Mouse (Mus musculus) Patski (cell line): Measurements from ENCODE around the gene Sptb. TPM values are rescaled to one million over a fixed set of nuclear protein-coding genes. Genes with fewer than 3 reads are reported as not detected.
A peak's percentile ranks its signal among the peaks of the same experiment; 100 is the strongest.

Experiments
- ATAC-seq: fragments of 100-300 bp; one replicate; pipeline ENCODE4 v1.8.0; 2021
- CTCF ChIA-PET: fragments of 350-600 bp; sonication (Branson Sonifier 250); formaldehyde crosslinking; loops from one replicate; lab custom pipeline; 2022; ENCODE audit warnings: inconsistent platforms; lab: Charles Lee
- POLR2A ChIA-PET: fragments of 350-600 bp; sonication (Branson Sonifier 250); formaldehyde crosslinking; loops from one replicate; lab custom pipeline; 2022; ENCODE audit warnings: antibody characterized with exemption, inconsistent platforms; lab: Charles Lee
- DNase-seq: peaks from one replicate; pipeline ENCODE4 v3.0.0-alpha.2; 2011; ENCODE audit warnings: low read depth, low spot score
- H3K27me3 ChIP-seq: fragments of 371-371 bp; one replicate; pipeline ENCODE4 v1.5.1; 2021
- CTCF ChIP-seq: fragments of 100-300 bp; IDR thresholded peaks from one replicate; pipeline ENCODE4 v1.5.1; 2021
- in situ Hi-C: fragments of 300-500 bp; cut with MboI; formaldehyde crosslinking; loops from 3 replicates; pipeline ENCODE4 v1.11.1; 2018; ENCODE audit warnings: low pct_unique_long_range_greater_than_20kb, mixed read lengths
- polyA plus RNA-seq: library from polyadenylated mRNA; unstranded; gene quantifications from one replicate; pipeline ENCODE4 v1.2.3, GENCODE M21; 2021

Gene Sptb
- 0.81 TPM for polyA plus RNA-seq

- CTCF ChIA-PET = no interaction called here
These were observed at the start of gene Sptb for GRCm38 (mm10) chr12:76710351-76711100. TSS of gene Sptb (minus strand) at chr12:76710547.

GRCm38 (mm10) chr12:76752652-76753318 is 42.4 kb upstream of the Sptb start:
- no peak for DNase-seq
- ChIA-PET POLR2A (interaction anchor here (0.9 kb wide), 1 partner anchor 10 kb away, joined by 3 read pairs; no protein-coding TSS in a partner anchor), CTCF (interaction anchor here (0.8 to 1.3 kb wide), 7 partner anchors 9 to 103 kb away, joined by 3 to 5 read pairs (median 4); partner anchors contain the start of genes Churc1 and Fntb)
- peaks cover 4% of the 10 kb centered on the region for H3K27me3 ChIP-seq
- in situ Hi-C loops = no loop called here
- no peak for ATAC-seq
- TF ChIP-seq CTCF = peak; percentile 59

More at GRCm38 (mm10) chr12:76710351-76711100, at the start of gene Sptb:
- peak; percentile 33 for ATAC-seq
- in situ Hi-C loops = no loop called here
- peaks cover 49% of the 10 kb centered on the region for H3K27me3 ChIP-seq
- TF ChIP-seq CTCF = no peak
- POLR2A ChIA-PET = interaction anchor here (0.6 kb wide), 1 partner anchor 202 kb away, joined by 4 read pairs; no protein-coding TSS in a partner anchor
- no peak for DNase-seq

- POLR2A ChIA-PET = no interaction called here
- TF ChIP-seq CTCF = no peak
- ATAC-seq = no peak
- in situ Hi-C loops = no loop called here
- CTCF ChIA-PET = interaction anchor here (1.2 kb wide), 1 partner anchor 12 kb away, joined by 3 read pairs; no protein-coding TSS in a partner anchor
- peaks cover 4% of the 10 kb centered on the region for H3K27me3 ChIP-seq
- DNase-seq = no peak
These were observed 40.6 kb upstream of the Sptb start for GRCm38 (mm10) chr12:76750866-76751459.

- POLR2A ChIA-PET = no interaction called here
- in situ Hi-C loops = no loop called here
- H3K27me3 ChIP-seq = peaks cover 3% of the 10 kb centered on the region
- CTCF ChIA-PET = no interaction called here
- no peak for DNase-seq
- ATAC-seq = no peak
- TF ChIP-seq CTCF = no peak
These were observed 17.6 kb upstream of the Sptb start for GRCm38 (mm10) chr12:76727955-76728354.

- in situ Hi-C loops = loop anchor here (5.0 kb wide), 1 partner anchor 240 kb away; no protein-coding TSS in a partner anchor
- peaks cover 3% of the 10 kb centered on the region for H3K27me3 ChIP-seq
- ChIA-PET CTCF (interaction anchor here (1.7 kb wide), 1 partner anchor 28 kb away, joined by 3 read pairs; no protein-coding TSS in a partner anchor), POLR2A (no interaction called here)
- DNase-seq = no peak
- no peak for TF ChIP-seq CTCF
- no peak for ATAC-seq
These were observed 11.7 kb upstream of the Sptb start for GRCm38 (mm10) chr12:76722026-76722425.

GRCm38 (mm10) chr12:76720572-76720971 is 10.2 kb upstream of the Sptb start:
- peaks cover 3% of the 10 kb centered on the region for H3K27me3 ChIP-seq
- DNase-seq = no peak
- in situ Hi-C loops = loop anchor here (5.0 kb wide), 1 partner anchor 238 kb away; no protein-coding TSS in a partner anchor
- ATAC-seq = no peak
- ChIA-PET POLR2A (no interaction called here), CTCF (interaction anchor here (1.7 kb wide), 1 partner anchor 29 kb away, joined by 3 read pairs; no protein-coding TSS in a partner anchor)
- peak; percentile 38 for TF ChIP-seq CTCF

- POLR2A ChIA-PET = no interaction called here
- in situ Hi-C loops = no loop called here
These were observed 8.0 kb upstream of the Sptb start for GRCm38 (mm10) chr12:76718384-76718783.

GRCm38 (mm10) chr12:76709795-76710350 is 474 bp downstream of the Sptb start:
- in situ Hi-C loops = no loop called here
- peaks cover 45% of the 10 kb centered on the region for H3K27me3 ChIP-seq
- POLR2A ChIA-PET = interaction anchor here (0.6 kb wide), 1 partner anchor 201 kb away, joined by 4 read pairs; no protein-coding TSS in a partner anchor
- ATAC-seq (peak; percentile 68), DNase-seq (no peak)
- no peak for TF ChIP-seq CTCF
- CTCF ChIA-PET = no interaction called here

More at GRCm38 (mm10) chr12:76718384-76718783, 8.0 kb upstream of the Sptb start:
- DNase-seq (no peak), ATAC-seq (no peak)
- CTCF ChIA-PET = no interaction called here
- H3K27me3 ChIP-seq = peaks cover 12% of the 10 kb centered on the region
- TF ChIP-seq CTCF = no peak

- DNase-seq = no peak
- peaks cover 41% of the 10 kb centered on the region for H3K27me3 ChIP-seq
- no peak for TF ChIP-seq CTCF
- ATAC-seq = no peak
- ChIA-PET CTCF (no interaction called here), POLR2A (no interaction called here)
- in situ Hi-C loops = no loop called here
These were observed 1.2 kb downstream of the Sptb start for GRCm38 (mm10) chr12:76708956-76709794.
